ENCODE assay signal across 26 mouse cellular contexts in genomic region chr4:133155726-133156125, GRCm38 (mm10). TPM values are rescaled to one million over a fixed set of nuclear protein-coding genes. Genes with fewer than 3 reads are reported as not detected.
"Had no signal": no experiment of that assay in that cellular context is flagged by ENCODE, and none has a peak within 500 bp of the region (broad histone marks: within the 10 kb centered on the region; RNA-seq: fewer than 3 reads in every experiment).

No protein-coding gene starts in this region.

- H3K9me3 ChIP-seq: liver, embryonic 12.5 days; lung, embryonic 15.5 days; midbrain, embryonic 13.5 days; midbrain, embryonic 15.5 days; neural tube, embryonic 12.5 days; stomach, embryonic 15.5 days had no signal

- H3K27ac ChIP-seq: liver, embryonic 12.5 days; liver, embryonic 14.5 days; lung, embryonic 15.5 days; midbrain, embryonic 13.5 days; midbrain, embryonic 15.5 days; neural tube, embryonic 12.5 days; stomach, postnatal 0 days had no signal

- DNase-seq: lung, adult 2 months; lung, postnatal 14 days; lung, postnatal 36 days; retina, postnatal 1 day; right cerebral cortex, adult 18-20 months; right cerebral cortex, postnatal 25 days; right cerebral cortex, postnatal 4 days; spleen, adult 18-20 months; thymus, postnatal 14 days; thymus, postnatal 36 days had no signal

- ATAC-seq: liver, embryonic 12.5 days; lung, postnatal 0 days; midbrain, embryonic 13.5 days; midbrain, embryonic 15.5 days had no signal

- H3K27me3 ChIP-seq: liver, embryonic 12.5 days; lung, embryonic 15.5 days; midbrain, embryonic 13.5 days; midbrain, embryonic 15.5 days; neural tube, embryonic 12.5 days; stomach, embryonic 15.5 days had no signal

- H3K36me3 ChIP-seq: midbrain, embryonic 13.5 days; midbrain, embryonic 15.5 days; neural tube, embryonic 12.5 days; stomach, embryonic 15.5 days had no signal

- H3K4me3 ChIP-seq: liver, embryonic 12.5 days; lung, embryonic 15.5 days; midbrain, embryonic 13.5 days; midbrain, embryonic 15.5 days; neural tube, embryonic 12.5 days; stomach, embryonic 15.5 days had no signal

RNA-seq across cellular contexts. Expression of gene Cd164l2, which starts 56.2 kb away (rescaled TPM):
- total RNA-seq: liver, adult 2 months; megakaryocyte progenitor cell, adult 5-6 weeks; monocyte, adult 5-6 weeks had no signal
- polyA plus RNA-seq: liver, adult 2 months; macrophage had no signal

RNA-seq across cellular contexts. Expression of gene Gpr3, which starts 56.6 kb away (rescaled TPM):
- total RNA-seq: liver, adult 2 months; monocyte, adult 5-6 weeks had no signal
- polyA plus RNA-seq: liver, adult 2 months; liver, embryonic 12.5 days; liver, embryonic 14.5 days; liver, embryonic 16.5 days; lung, postnatal 0 days; macrophage; small intestine, adult 2 months; thymus, postnatal 0 days had no signal
